Mouse (Mus musculus) mouse trophoblast stem cell (cell line): ENCODE measurements around the gene Gm20869.
"Not testable (repeated sequence)": the region's sequence is repeated elsewhere in the genome, so short reads cannot be mapped to it uniquely, and the experiment has no call there.

Experiments
- in situ Hi-C, 2 experiments: fragments of 300-500 bp; cut with MseI, MboI; formaldehyde crosslinking; loops; 2 replicates in 1 of 2; 3 replicates in 1 of 2; pipeline ENCODE4 v1.15.1; 2025

Gm20869 gene

GRCm38 (mm10) chrY:71469149-71469548 is at the start of gene Gm20869:
TSS of gene Gm20869 (plus strand) at chrY:71469449.
- in situ Hi-C loops, result not testable (repeated sequence)
